Mouse (Mus musculus) kidney, postnatal 25 days (tissue): ENCODE measurements around the gene Rasgef1b.
A peak's percentile ranks its signal among the peaks of the same experiment; 100 is the strongest.

ENCODE experiments used
- DNase-seq, 2 experiments: peaks; one replicate each; pipeline ENCODE4 v3.0.0; 2021; ENCODE audit warnings: mixed read lengths in 2 of 2

Gene Rasgef1b

DNA sequence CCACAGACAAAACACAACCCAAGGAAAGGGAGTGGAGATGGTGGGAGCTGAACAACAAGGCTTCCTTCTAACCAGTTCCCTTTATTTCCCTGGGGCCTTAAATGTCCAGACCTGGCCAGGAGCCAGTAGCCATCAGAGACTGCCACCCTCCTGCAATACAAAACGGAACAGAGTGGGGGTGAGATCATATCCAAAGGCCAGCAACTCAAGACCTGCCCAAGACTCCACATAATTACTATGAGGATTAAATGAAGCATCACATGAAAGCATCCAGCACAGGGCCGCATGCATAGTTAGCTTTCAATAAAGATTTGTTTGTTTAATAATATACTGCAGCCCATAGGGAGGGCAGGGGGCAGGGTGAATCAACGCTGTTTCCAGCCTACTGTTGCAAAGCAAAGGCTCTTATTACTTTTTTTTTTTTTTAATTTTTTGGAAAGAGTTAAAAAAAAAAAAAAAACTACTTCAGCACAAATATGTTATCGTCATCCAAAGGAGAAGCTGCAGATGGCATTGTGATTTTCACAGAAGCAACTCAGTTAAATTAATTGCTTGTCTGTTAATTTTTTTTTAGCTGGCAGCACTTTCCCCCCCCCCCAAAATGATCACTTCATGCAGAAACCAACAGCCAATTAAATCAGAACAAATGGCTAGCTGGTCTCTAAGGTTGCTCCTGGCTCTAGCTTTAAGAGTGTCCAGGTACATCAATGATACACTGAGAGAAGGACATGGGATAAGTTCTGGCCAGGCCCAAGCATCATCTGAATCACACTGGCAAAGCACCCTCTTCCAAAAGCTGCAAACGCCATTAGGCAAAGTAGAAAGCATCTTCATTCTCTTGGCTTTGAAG is 241.6 kb downstream of the Rasgef1b start:
- no peak for DNase-seq

- no peak for DNase-seq
Observed at GRCm38 (mm10) chr5:99483162-99483561, 245.7 kb downstream of the Rasgef1b start.

DNA sequence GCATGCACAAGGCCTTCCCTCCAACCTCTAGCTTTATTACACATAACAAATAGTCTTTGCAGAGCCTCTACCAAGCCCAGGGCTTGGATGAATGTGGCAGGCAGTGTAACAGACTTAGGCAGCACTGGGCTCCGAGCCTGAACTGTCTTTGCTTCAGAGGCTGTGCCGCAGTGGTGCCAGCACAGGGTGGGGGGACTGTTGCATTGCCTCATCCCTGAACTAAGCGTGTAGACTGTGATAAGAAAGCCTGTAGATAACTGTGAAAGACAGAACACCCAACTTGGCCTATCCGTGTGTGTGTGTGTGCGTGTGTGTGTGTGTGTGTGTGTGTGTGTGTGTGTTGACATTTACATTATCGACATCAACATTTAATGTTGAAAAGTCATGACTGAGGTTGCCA is 246.3 kb downstream of the Rasgef1b start:
- DNase-seq = no peak

DNA sequence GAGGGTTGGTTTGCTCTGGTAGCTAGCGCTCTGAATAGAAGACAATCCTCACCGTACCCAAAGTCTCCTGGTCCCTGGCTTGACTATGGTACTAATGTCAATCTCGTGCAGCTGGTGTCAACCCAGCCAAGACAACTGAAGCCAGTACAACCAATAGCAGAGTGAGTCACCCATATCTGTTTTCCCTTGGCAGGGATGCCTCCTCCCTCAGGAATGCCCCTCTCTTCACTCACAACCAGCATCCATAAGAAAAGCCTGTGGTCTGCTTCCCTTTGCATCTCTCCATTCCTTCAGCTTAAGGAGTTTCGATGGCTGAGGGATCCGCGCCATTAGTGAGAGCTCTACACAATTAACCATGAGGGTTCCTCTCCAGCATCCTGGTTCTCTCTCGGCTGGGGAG is 246.8 kb downstream of the Rasgef1b start:
- DNase-seq = no peak

DNA sequence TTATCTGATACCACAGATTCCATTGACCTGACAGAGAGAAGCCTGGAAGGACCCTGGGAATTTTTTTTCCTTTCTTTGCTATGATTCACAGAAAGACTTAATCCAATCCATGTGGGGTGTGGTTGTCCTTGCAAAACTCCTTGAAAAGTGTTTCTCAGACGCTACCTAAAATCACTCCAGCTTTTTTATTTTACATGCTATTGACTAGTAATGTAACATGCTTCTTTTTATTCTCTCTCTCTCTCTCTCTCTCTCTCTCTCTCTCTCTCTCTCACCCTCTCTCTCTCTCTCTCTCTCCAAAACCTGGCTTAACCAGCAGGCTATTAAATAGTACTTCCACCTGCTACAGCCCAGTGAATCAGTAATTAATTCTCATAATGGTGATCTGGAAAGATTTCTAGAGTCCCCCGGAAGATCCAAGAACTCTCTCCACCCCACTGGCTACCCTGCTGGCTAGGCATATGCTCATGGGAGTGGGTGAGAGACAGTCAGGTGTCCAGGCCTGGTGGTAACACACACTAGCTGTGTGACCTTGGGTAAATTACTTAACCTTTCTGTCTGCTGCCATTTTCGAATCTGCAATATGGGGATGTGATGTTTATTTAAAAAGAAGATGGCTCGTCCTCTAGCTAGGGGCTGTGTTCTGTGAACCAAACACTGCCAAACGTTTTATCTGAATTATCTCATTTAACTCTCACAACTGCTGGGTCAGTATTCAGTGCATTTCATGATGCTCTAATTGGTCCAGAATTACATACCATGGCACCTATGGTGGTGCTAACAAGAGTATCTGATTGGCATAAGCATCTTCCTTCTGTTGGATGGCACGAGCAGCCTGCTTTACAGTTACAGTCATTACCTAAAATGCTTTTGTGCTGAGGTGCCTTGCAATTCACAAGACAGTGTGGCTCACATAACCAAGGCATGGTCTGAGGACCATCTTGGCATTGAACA is 248.5 kb downstream of the Rasgef1b start:
- DNase-seq = no peak

GRCm38 (mm10) chr5:99479263-99480077 is 249.4 kb downstream of the Rasgef1b start:
- DNase-seq = peak in 1 of 2 experiments; percentile 27

DNA sequence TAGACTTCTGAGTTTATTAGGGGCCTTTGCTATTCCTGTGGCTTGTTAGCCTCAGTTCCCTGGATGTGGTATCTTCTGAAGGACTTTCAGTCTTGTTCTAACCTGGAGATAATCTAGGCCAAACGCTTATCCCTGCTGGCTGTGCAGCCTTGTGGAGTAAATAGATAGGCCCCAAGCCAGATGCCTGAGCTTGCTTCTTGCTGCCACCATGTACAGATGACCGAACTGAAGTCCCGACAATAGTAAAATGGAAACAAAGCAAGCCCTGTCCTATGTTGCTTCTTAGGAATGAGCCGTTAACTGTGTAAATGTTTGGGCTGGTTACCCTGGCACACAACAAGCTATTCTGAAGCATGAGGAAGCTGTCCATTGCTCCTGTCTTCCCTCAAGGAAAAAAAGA is 250.1 kb downstream of the Rasgef1b start:
- no peak for DNase-seq

GRCm38 (mm10) chr5:99477420-99477815 is 251.4 kb downstream of the Rasgef1b start:
- no peak for DNase-seq

DNA sequence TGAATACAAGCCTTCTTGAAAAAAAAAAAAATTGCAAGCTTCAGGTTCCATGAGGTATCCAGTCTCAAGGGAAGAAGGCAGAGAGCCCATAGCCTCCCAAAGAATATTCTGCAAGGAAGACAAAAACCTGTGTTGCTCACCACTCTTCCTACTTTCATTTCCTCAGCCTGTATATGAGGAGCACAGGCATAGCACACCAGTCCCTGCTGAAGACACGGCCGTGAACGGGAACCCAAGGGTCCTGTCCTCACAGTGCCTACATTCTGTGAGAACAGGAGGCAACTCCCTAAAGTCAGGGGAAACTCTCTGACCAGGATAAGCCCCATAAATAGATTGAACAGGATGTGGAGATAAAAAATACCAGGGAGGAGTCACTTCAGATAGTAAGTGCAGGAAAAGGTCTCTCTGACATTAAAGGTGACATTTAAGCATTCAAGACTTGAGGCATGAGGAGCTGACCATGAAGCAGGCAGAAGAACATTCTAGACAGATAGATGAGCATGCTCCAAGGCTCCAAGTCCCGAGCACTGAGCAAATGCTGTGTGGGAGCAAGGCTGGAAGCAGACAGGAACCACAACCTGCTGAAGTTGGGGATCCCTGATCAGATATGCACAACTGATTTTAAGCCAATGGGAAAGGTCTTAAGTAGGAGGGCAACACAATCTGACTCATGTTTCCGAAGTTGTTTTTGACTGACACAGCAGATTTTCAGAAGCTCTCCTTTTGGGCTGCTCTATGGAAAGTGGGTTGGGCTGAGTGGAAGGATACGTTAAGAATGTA is 252.0 kb downstream of the Rasgef1b start:
- DNase-seq = no peak

- no peak for DNase-seq
Observed at GRCm38 (mm10) chr5:99472607-99473335, 256.1 kb downstream of the Rasgef1b start.

DNA sequence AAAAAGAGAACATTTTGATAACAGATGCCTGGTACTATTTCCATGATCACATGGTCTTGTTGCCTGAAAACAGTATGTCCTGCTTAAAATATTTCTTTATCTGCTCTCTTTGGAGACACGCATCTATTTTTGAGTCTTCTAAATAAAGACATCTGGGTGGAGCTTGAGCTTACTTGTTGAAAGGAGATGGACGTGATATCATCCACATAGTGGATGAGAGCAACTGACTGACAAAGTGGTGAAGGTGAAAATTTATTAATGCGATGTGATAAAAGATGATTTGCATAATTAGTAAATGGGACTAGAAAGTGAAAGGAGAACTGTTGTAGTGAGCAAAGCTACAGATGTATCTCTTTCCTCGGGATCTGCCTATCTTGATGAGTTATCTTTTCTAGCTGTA is 257.1 kb downstream of the Rasgef1b start:
- DNase-seq = no peak

DNA sequence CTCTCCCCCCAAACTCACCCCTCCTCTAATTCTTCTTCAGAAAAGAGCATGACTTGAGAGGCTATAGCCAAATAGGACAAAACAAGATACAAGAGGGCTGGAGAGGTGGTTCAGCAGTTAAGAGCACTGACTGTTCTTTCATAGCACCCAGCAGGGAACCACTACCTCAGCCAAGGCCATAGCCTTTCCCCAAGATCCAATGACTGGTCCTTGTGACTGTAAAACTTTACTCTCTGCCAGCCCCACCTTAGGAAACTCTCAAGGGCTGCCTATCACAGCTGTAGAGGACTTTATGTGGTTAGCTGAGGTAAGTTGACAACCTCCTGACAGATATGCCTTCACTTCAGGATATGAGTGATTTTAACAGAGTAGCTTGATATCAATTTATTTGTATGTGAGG is 258.3 kb downstream of the Rasgef1b start:
- no peak for DNase-seq

DNA sequence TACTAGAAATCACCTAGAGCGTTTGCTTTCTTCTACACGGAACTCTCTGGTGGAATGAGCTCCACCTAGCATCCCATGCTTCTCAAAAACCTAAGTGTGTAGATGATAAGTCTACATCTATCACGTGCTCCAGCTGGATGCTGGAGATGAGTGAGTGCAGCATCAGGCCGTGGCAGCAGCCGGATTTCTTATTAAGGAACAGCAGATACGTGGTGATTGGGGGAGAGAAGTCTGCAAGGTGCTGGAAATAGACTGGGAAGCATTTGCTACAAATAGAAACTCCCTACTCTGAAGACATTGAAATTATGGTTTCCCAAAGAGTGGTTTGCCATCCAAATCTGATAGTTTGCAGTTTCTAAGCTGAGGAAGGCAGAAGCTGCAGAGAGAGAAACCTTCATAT is 269.9 kb downstream of the Rasgef1b start:
- DNase-seq = no peak

GRCm38 (mm10) chr5:99457291-99457690 is 271.6 kb downstream of the Rasgef1b start:
- DNase-seq = no peak

DNA sequence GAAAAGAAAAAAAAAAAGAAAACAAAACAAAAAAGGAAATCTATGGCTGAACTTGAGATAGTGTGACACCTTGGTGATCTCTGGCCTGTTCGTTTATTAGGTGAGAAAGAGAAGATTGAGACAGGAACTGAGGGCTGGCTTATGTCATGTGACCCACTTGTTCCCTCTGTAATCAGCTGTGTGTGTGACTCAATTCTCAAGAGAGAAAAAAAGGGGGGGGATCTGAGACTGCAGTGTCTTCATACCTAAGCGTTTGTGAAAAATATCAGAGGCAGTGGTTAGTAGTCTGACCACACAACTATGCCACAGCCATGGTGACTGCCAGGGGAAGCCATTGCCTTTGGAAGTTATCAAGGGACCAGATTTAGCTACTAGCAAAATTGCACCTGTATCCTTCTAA is 276.9 kb downstream of the Rasgef1b start:
- DNase-seq = no peak

- DNase-seq = no peak
Observed at GRCm38 (mm10) chr5:99451416-99451815, 277.4 kb downstream of the Rasgef1b start.

GRCm38 (mm10) chr5:99450994-99451393 is 277.9 kb downstream of the Rasgef1b start:
- no peak for DNase-seq

- DNase-seq = no peak
Observed at GRCm38 (mm10) chr5:99450463-99450862, 278.4 kb downstream of the Rasgef1b start.

DNA sequence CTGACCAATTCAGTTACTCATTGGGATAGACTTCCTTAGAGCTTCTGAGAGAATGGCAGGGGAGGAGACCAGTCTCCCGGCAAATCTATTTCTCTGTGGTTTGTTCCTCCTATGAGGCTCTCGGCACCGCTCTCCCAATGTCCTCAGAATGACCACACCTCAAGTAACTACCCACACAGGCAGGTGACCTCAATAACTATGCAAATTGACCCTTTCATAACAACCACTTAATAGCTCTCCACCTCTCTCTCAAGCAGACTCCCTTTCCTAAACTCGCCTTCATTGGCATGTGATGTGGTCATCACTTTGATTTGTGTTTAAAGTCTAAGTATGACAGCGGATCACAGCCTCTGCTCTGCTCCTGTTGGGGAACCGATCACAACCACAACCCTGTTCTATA is 281.4 kb downstream of the Rasgef1b start:
- DNase-seq = no peak

GRCm38 (mm10) chr5:99445242-99445641 is 283.6 kb downstream of the Rasgef1b start:
- no peak for DNase-seq

DNA sequence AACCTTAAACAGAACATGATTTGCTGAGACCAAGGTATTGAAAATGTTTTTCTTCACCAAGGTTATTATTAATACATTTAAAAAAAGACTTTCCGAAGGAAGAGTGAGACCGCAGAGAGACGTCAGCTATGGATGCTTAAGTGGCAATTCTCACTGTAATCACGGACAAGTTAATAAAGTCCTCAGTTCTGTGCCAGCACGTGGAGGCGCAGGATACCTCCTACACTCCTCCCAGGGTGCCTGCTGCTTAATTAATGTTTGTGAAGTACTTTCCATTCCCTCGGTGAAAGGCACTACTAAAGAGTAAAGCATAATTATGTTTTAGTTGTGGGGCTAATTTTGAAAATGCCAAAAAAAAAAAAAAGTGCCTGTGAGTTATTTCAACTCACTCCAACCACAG is 284.1 kb downstream of the Rasgef1b start:
- DNase-seq = no peak
